Mouse (Mus musculus): Measurements from ENCODE around the gene Gm28042.

- TF ChIP-seq CTCF (IDR thresholded peaks at IDR 0.05; ENCODE audit: low read depth): no peak
- no peak for TF ChIP-seq EP300 (IDR thresholded peaks at IDR 0.05; ENCODE audit: low read depth)
These were observed 3.0 kb upstream of the Gm28042 start for GRCm38 (mm10) chr2:120024337-120024736.

Measured in liver, embryonic 14.5 days (tissue).